Mouse (Mus musculus) midbrain, embryonic 13.5 days (tissue): Measurements from ENCODE around the gene Cyp2d11. TPM values are rescaled to one million over a fixed set of nuclear protein-coding genes. Genes with fewer than 3 reads are reported as not detected.

Experiments
- ATAC-seq: fragments of 200-750 bp; cut with Nextera tagmentation; 2 replicates; pipeline ENCODE4 v1.8.0; 2017; ENCODE audit warnings: mild to moderate bottlenecking, moderate TSS enrichment, moderate library complexity
- H3K27ac ChIP-seq: fragments of 300-500 bp; sonication (generic); 2 replicates; pipeline ENCODE4 v1.5.1; 2015; ENCODE audit warnings: inconsistent platforms, mild to moderate bottlenecking, moderate library complexity
- H3K27me3 ChIP-seq: fragments of 300-500 bp; sonication (generic); 2 replicates; pipeline ENCODE4 v1.6.1; 2015; ENCODE audit warnings: mild to moderate bottlenecking, inconsistent platforms
- H3K36me3 ChIP-seq: fragments of 300-500 bp; sonication (generic); 2 replicates; pipeline ENCODE4 v1.6.1; 2015; ENCODE audit warnings: mild to moderate bottlenecking, inconsistent platforms
- H3K4me1 ChIP-seq: fragments of 300-500 bp; sonication (generic); replicated peaks from 2 replicates; pipeline ENCODE4 v1.6.1; 2015; ENCODE audit warnings: inconsistent platforms
- H3K4me2 ChIP-seq: fragments of 300-500 bp; sonication (generic); replicated peaks from 2 replicates; pipeline ENCODE4 v1.6.1; 2015; ENCODE audit warnings: moderate library complexity, mild to moderate bottlenecking, inconsistent platforms
- H3K4me3 ChIP-seq: fragments of 300-500 bp; sonication (generic); replicated peaks from 2 replicates; pipeline ENCODE4 v1.5.1; 2015; ENCODE audit warnings: mild to moderate bottlenecking, inconsistent platforms
- H3K9ac ChIP-seq: fragments of 300-500 bp; sonication (generic); replicated peaks from 2 replicates; pipeline ENCODE4 v1.6.1; 2015; ENCODE audit warnings: mild to moderate bottlenecking, inconsistent platforms
- H3K9me3 ChIP-seq: fragments of 300-500 bp; sonication (generic); 2 replicates; pipeline ENCODE4 v1.6.1; 2016; ENCODE audit warnings: mild to moderate bottlenecking, inconsistent platforms
- WGBS: fragments of 180-500 bp; shearing (Covaris S2); methylation state at CpG from one replicate; pipeline ENCODE4 v1.1.7; 2015; 5-methylcytosine and 5-hydroxymethylcytosine counted together
- polyA plus RNA-seq: library from polyadenylated mRNA; unstranded; fragments of >200 nt; fragmentation: Nextera tagmentation; extraction: Ambion mirVana; gene quantifications from 2 replicates; pipeline ENCODE4 v1.2.1, GENCODE M21; 2015

Cyp2d11 gene
- polyA plus RNA-seq, 1 experiment from 2014 or later = not detected

DNA sequence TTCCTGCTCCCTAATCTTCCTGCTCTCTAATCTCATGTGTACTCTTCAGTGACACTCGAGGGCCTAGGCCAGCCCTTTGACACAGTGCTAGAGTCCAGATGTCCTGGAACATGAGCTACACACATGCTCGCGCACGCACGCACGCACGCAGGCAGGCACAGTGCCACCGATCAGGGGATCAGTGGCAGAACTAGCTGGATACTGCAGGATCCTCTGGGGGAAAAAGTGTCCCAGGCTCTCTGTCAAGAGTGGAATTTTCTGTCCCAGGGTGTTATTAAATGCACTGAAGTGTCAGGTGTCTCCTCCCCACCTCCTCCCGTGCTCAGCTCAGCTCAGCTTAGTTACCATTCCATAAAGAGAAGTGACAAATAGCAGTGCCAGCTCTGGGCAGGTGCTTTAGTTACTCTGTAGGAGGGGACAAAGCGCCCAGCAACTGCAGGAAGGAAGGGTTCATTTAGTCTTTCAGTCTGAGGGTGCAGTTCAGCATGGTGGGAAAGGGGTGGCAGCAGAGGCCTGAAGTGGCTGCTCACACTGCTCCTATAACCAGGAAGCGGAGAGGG is 32.3 kb downstream of the Cyp2d11 start:
- H3K4me1 ChIP-seq = no peaks in the 10 kb centered on the region
- H3K27ac ChIP-seq = no peak overlapping the region
- no peak for ATAC-seq
- H3K4me3 ChIP-seq = no peak overlapping the region
- H3K9me3 ChIP-seq = no peaks in the 10 kb centered on the region
- no peak overlapping the region for H3K9ac ChIP-seq
- H3K4me2 ChIP-seq = no peak overlapping the region
- no peaks in the 10 kb centered on the region for H3K36me3 ChIP-seq
- H3K27me3 ChIP-seq = no peaks in the 10 kb centered on the region
- 79% methylated on average over 11 of the region's 11 CpGs for WGBS

GRCm38 (mm10) chr15:82358431-82359260 is 35.2 kb downstream of the Cyp2d11 start:
- ATAC-seq = no peak
- Histone ChIP-seq H3K27ac (no peak overlapping the region), H3K4me1 (peaks cover 6% of the 10 kb centered on the region), H3K9ac (no peak overlapping the region), H3K27me3 (no peaks in the 10 kb centered on the region), H3K4me2 (no peak overlapping the region), H3K36me3 (no peaks in the 10 kb centered on the region), H3K9me3 (no peaks in the 10 kb centered on the region), H3K4me3 (no peak overlapping the region)
- 68% methylated on average over 22 of the region's 22 CpGs for WGBS

DNA sequence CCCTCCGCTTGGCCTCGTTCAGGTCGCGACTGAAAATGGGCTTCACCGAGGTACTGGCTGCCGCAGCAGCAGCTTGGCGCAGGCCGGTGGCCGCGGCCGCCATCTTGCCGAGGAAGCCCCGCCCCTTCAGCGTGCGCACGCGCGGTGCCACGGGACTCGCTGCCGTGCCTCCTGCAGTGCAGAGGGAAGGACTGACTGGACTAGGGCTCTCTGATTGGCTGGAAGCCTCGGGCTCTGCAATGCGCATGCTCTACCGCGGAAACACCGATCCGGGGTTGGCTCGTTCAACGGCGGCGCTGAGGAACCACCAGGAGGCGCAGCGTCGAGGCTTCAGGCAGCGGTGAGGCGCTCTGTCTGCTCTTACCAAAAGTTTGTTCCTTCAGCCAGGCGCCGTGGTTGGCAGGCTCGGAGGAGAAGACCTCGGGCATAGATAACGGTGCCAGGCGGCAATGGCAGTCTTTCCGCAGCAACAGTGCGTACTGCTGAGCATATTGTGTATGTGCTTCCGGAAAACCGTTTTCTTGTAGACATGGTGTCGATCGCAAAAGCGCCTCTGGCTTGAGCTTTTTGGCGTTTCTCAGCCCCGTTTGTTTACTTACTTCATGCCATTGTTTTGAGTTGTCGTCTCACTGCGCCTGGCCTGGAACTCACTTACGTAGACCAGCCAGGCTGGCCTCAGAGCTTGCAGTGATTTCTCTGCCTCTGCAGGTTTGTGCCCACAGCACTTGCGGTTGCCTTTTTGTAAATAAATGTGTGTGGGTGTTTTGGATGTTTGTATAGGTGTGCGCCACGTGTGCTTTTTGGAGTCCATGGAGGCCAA is 39.5 kb downstream of the Cyp2d11 start, which contains the start of gene Ndufa6:
Ndufa6 (minus strand) TSS at position 197 of the 820 bp plus-strand sequence.
- peak; percentile 100 for ATAC-seq
- peak within 1 kb of the TSS; percentile 94 for H3K4me3 ChIP-seq
- H3K27ac ChIP-seq = peak within 1 kb of the TSS; percentile 90
- no peaks in the 10 kb centered on the region for H3K9me3 ChIP-seq
- peaks cover 18% of the 10 kb centered on the region for H3K36me3 ChIP-seq
- no peaks in the 10 kb centered on the region for H3K27me3 ChIP-seq
- 3% methylated on average over 57 of the region's 57 CpGs for WGBS
- H3K4me2 ChIP-seq = peak within 1 kb of the TSS; percentile 79
- H3K9ac ChIP-seq = peak within 1 kb of the TSS; percentile 97
- H3K4me1 ChIP-seq = peaks cover 27% of the 10 kb centered on the region

DNA sequence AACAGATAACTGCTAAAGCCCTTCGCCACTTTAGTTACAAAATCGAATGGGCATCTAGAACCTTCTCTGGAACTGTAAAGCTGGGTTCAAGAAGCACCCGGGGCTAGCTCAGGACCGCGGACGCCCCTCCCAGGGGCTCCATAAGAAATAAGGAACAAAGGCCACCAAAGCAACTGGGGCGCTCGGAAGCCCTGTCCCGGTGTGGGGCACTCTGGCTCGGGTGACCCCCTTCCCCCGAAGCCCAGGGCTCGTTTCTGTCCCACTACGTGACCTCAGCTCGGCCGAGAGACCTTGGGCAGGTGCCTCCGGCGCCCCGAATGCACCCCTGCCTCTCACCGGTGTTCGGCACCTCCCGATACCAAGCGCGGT is 40.1 kb downstream of the Cyp2d11 start:
- Histone ChIP-seq H3K27me3 (no peaks in the 10 kb centered on the region), H3K4me2 (peak overlapping the region; percentile 72), H3K36me3 (peaks cover 24% of the 10 kb centered on the region), H3K9ac (peak overlapping the region; percentile 97), H3K9me3 (no peaks in the 10 kb centered on the region), H3K27ac (peak overlapping the region; percentile 90), H3K4me3 (peak overlapping the region; percentile 94), H3K4me1 (peaks cover 27% of the 10 kb centered on the region)
- under 1% methylated on average over 23 of the region's 23 CpGs for WGBS
- no peak; the same call in none of the 2 replicates for ATAC-seq

DNA sequence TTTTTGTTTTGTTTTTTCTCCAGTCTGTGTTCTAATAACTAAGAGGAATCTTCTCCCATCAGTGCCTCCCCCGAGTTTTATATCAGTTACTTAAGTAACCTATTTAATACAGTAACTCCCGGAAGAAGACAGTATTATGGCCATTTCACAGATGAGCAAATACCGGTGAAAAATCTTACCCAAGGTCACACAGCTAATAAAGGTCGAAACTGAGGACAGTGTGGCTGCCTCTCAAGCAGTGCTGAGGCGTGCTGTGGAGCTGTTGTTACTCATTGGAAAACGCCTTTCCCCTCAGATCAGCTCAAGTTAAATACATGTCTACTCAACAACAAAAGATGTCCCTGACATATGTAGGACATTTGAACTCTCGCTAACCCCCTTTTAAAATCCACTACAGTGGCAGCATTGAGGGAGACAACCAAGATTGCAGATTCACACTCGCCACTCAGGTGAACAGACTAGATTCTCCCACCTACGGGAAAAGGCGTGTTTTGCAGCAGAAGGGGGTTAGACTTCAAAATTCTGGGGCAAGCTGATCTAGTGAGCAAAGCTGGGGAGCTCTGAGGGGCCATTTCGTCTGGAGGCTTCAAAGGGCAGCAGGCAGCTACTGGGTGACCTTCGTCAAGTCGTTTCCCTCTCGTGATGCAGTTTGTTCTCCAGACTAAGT is 40.6 kb downstream of the Cyp2d11 start:
- WGBS = 35% methylated on average over 14 of the region's 14 CpGs
- Histone ChIP-seq H3K27ac (peak overlapping the region; percentile 90; the same call in 1 of the 2 replicates), H3K27me3 (no peaks in the 10 kb centered on the region), H3K4me3 (peak overlapping the region; percentile 94), H3K36me3 (peaks cover 29% of the 10 kb centered on the region), H3K9ac (peak overlapping the region; percentile 97), H3K9me3 (no peaks in the 10 kb centered on the region), H3K4me1 (peaks cover 28% of the 10 kb centered on the region), H3K4me2 (peak overlapping the region; percentile 72)
- ATAC-seq = no peak

GRCm38 (mm10) chr15:82351480-82351879 is 42.3 kb downstream of the Cyp2d11 start:
- 83% methylated on average over 3 of the region's 3 CpGs for WGBS
- Histone ChIP-seq H3K9ac (no peak overlapping the region; the same call in 1 of the 2 replicates), H3K36me3 (peaks cover 35% of the 10 kb centered on the region), H3K4me3 (no peak overlapping the region), H3K4me2 (0 out of 2 replicates have a peak overlapping the region, but pooled peaks have one; percentile 12), H3K4me1 (peaks cover 46% of the 10 kb centered on the region), H3K27me3 (no peaks in the 10 kb centered on the region), H3K9me3 (no peaks in the 10 kb centered on the region), H3K27ac (no peak overlapping the region)
- no peak for ATAC-seq

GRCm38 (mm10) chr15:82350349-82350748 is 43.5 kb downstream of the Cyp2d11 start:
- H3K9me3 ChIP-seq = no peaks in the 10 kb centered on the region

GRCm38 (mm10) chr15:82348999-82349341 is 44.9 kb downstream of the Cyp2d11 start:
- Histone ChIP-seq H3K4me3 (no peak overlapping the region), H3K27ac (no peak overlapping the region), H3K9ac (no peak overlapping the region), H3K4me2 (no peak overlapping the region), H3K4me1 (peaks cover 41% of the 10 kb centered on the region), H3K9me3 (no peaks in the 10 kb centered on the region), H3K27me3 (no peaks in the 10 kb centered on the region), H3K36me3 (peaks cover 35% of the 10 kb centered on the region)
- ATAC-seq = no peak
- 89% methylated on average over 2 of the region's 2 CpGs for WGBS

More at GRCm38 (mm10) chr15:82350349-82350748, 43.5 kb downstream of the Cyp2d11 start:
- H3K27ac ChIP-seq = no peak overlapping the region
- no peaks in the 10 kb centered on the region for H3K27me3 ChIP-seq
- peaks cover 35% of the 10 kb centered on the region for H3K36me3 ChIP-seq
- H3K4me1 ChIP-seq = peaks cover 47% of the 10 kb centered on the region
- WGBS = 94% methylated on average over 4 of the region's 4 CpGs
- no peak for ATAC-seq
- no peak overlapping the region for H3K4me2 ChIP-seq
- H3K9ac ChIP-seq = no peak overlapping the region
- H3K4me3 ChIP-seq = no peak overlapping the region

DNA sequence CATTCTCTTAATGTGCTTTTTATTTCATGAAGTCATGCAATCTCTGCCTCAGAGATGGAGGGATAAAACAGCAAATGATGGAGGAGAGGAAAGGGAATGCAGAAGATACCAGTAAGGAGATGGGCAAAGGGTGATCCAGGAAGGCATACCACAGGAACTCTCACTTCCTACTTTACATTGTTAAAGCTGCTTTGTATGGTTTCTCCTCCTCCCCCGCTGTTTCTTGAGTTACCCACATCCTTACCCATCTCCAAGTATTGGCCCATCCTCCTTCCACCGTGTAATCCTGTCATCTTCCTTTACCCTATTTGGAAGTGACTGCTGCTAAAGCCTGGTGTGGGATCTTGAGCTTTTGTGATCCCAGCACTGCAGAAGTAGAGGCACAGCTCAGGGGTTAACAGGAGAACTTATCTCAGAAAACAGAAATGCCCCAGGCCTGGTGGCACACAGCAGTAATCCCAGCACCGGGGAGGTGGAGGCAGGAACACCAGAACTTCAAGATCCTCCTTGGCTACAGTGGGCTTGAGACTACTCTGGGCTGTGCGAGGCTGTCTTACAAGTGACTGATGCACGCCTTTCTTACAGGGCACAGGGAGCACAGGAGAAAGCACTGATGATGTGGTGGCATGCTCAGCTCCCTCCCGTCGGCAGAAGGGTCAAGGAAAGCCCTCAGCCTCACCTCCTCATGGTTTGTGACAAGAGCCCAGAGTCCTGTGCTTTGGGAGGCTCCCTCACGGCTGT is 45.4 kb downstream of the Cyp2d11 start:
- Histone ChIP-seq H3K27me3 (no peaks in the 10 kb centered on the region), H3K9ac (no peak overlapping the region), H3K4me1 (peaks cover 40% of the 10 kb centered on the region), H3K9me3 (no peaks in the 10 kb centered on the region), H3K4me3 (no peak overlapping the region), H3K4me2 (no peak overlapping the region), H3K36me3 (peaks cover 35% of the 10 kb centered on the region), H3K27ac (no peak overlapping the region)
- no peak for ATAC-seq
- 88% methylated on average over 8 of the region's 8 CpGs for WGBS

DNA sequence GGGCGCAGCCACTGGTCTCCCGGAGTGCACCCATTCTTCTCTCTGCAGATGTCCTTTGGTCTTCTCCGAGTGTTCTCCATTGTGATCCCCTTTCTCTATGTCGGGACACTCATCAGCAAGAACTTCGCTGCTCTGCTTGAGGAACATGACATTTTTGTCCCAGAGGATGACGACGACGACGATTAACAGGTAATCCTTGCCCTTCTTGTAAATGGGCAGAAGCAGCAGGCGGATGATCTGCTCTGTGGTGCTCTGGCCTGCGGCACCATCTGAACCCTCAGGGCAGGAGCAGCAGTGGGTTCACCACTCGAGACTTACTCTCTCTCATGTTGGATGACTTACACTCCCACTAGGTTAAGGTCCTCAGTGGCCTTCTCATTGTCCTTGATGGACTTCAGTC is 46.0 kb downstream of the Cyp2d11 start:
- Histone ChIP-seq H3K36me3 (peaks cover 35% of the 10 kb centered on the region), H3K4me2 (peak overlapping the region; percentile 88), H3K9ac (no peak overlapping the region), H3K9me3 (no peaks in the 10 kb centered on the region), H3K27ac (no peak overlapping the region), H3K4me3 (no peak overlapping the region), H3K4me1 (peaks cover 34% of the 10 kb centered on the region), H3K27me3 (no peaks in the 10 kb centered on the region)
- ATAC-seq = no peak
- 92% methylated on average over 12 of the region's 12 CpGs for WGBS

GRCm38 (mm10) chr15:82347303-82347676 is 46.5 kb downstream of the Cyp2d11 start:
- ATAC-seq = no peak
- peaks cover 29% of the 10 kb centered on the region for H3K4me1 ChIP-seq
- no peaks in the 10 kb centered on the region for H3K27me3 ChIP-seq
- H3K4me2 ChIP-seq = peak overlapping the region; percentile 88
- 0 out of 2 replicates have a peak overlapping the region, but pooled peaks have one; percentile 84 for H3K27ac ChIP-seq
- H3K9ac ChIP-seq = peak overlapping the region; percentile 77
- peaks cover 35% of the 10 kb centered on the region for H3K36me3 ChIP-seq
- no peaks in the 10 kb centered on the region for H3K9me3 ChIP-seq
- H3K4me3 ChIP-seq = peak overlapping the region; percentile 61
- 85% methylated on average over 4 of the region's 4 CpGs for WGBS
